Mouse (Mus musculus) hindbrain, embryonic 15.5 days (tissue): ENCODE measurements at regions not wholly inside any gene's neighbourhood (a gene's known extent, or its start where the extent isn't known, plus 50 kb on each side); places are given as distances from the start of the nearest gene placed in this dataset.

Source experiments
- ATAC-seq: fragments of 200-750 bp; cut with Nextera tagmentation; 2 replicates; pipeline ENCODE4 v1.8.0; 2017; ENCODE audit warnings: low read depth, moderate number of reproducible peaks, moderate TSS enrichment; ENCODE audit not compliant: low FRiP score
- H3K27ac ChIP-seq: fragments of 300-500 bp; sonication (generic); replicated peaks from 2 replicates; pipeline ENCODE4 v1.5.1; 2015; ENCODE audit warnings: mild to moderate bottlenecking, inconsistent platforms
- H3K27me3 ChIP-seq: fragments of 300-500 bp; sonication (generic); 2 replicates; pipeline ENCODE4 v1.6.1; 2015; ENCODE audit warnings: control low read depth, inconsistent platforms
- H3K36me3 ChIP-seq: fragments of 300-500 bp; sonication (generic); 2 replicates; pipeline ENCODE4 v1.6.1; 2015; ENCODE audit warnings: control low read depth, inconsistent platforms
- H3K4me1 ChIP-seq: fragments of 300-500 bp; sonication (generic); replicated peaks from 2 replicates; pipeline ENCODE4 v1.6.1; 2015; ENCODE audit warnings: control low read depth, inconsistent platforms
- H3K4me2 ChIP-seq: fragments of 300-500 bp; sonication (generic); 2 replicates; pipeline ENCODE4 v1.6.1; 2015; ENCODE audit warnings: moderate library complexity, mild to moderate bottlenecking, inconsistent platforms
- H3K4me3 ChIP-seq: fragments of 300-500 bp; sonication (generic); 2 replicates; pipeline ENCODE4 v1.5.1; 2015; ENCODE audit warnings: mild to moderate bottlenecking, inconsistent platforms
- H3K9ac ChIP-seq: fragments of 300-500 bp; sonication (generic); 2 replicates; pipeline ENCODE4 v1.6.1; 2015; ENCODE audit warnings: inconsistent platforms
- H3K9me3 ChIP-seq: fragments of 300-500 bp; sonication (generic); 2 replicates; pipeline ENCODE4 v1.6.1; 2016; ENCODE audit warnings: control low read depth, inconsistent platforms
- WGBS: fragments of 180-500 bp; shearing (Covaris S2); methylation state at CpG from one replicate; pipeline ENCODE4 v1.1.7; 2015; 5-methylcytosine and 5-hydroxymethylcytosine counted together

GRCm38 (mm10) chr10:91959734-91960492 lies 762.3 kb downstream of the Nedd1 start:
- Histone ChIP-seq H3K4me3 (no peak overlapping the region), H3K27ac (no peak overlapping the region), H3K4me1 (no peaks in the 10 kb centered on the region), H3K36me3 (no peaks in the 10 kb centered on the region), H3K4me2 (no peak overlapping the region), H3K9me3 (no peaks in the 10 kb centered on the region), H3K27me3 (no peaks in the 10 kb centered on the region), H3K9ac (no peak overlapping the region)
- ATAC-seq = no peak
- 74% methylated on average over 6 of the region's 6 CpGs for WGBS

GRCm38 (mm10) chr10:91953078-91953477 lies 769.1 kb downstream of the Nedd1 start:
- 96% methylated on average over 1 of the region's 1 CpGs for WGBS
- Histone ChIP-seq H3K4me2 (no peak overlapping the region), H3K9me3 (no peaks in the 10 kb centered on the region), H3K27ac (no peak overlapping the region), H3K4me1 (no peaks in the 10 kb centered on the region), H3K9ac (no peak overlapping the region), H3K27me3 (no peaks in the 10 kb centered on the region), H3K4me3 (no peak overlapping the region), H3K36me3 (no peaks in the 10 kb centered on the region)
- no peak for ATAC-seq

GRCm38 (mm10) chr10:91923626-91924025 lies 742.5 kb upstream of the Tmpo start:
- WGBS = 74% methylated on average over 3 of the region's 3 CpGs
- Histone ChIP-seq H3K9ac (no peak overlapping the region), H3K27ac (no peak overlapping the region), H3K4me3 (no peak overlapping the region), H3K4me2 (no peak overlapping the region), H3K9me3 (no peaks in the 10 kb centered on the region), H3K36me3 (no peaks in the 10 kb centered on the region), H3K27me3 (no peaks in the 10 kb centered on the region), H3K4me1 (no peaks in the 10 kb centered on the region)
- ATAC-seq = no peak

- H3K36me3 ChIP-seq = no peaks in the 10 kb centered on the region
- no peak overlapping the region for H3K4me3 ChIP-seq
- no peaks in the 10 kb centered on the region for H3K4me1 ChIP-seq
- ATAC-seq = no peak
- H3K9ac ChIP-seq = no peak overlapping the region
- no peaks in the 10 kb centered on the region for H3K9me3 ChIP-seq
- 84% methylated on average over 6 of the region's 6 CpGs for WGBS
- no peak overlapping the region for H3K27ac ChIP-seq
- H3K27me3 ChIP-seq = no peaks in the 10 kb centered on the region
- H3K4me2 ChIP-seq = no peak overlapping the region
Measured at GRCm38 (mm10) chr10:91889864-91890263, 708.7 kb upstream of the Tmpo start.

GRCm38 (mm10) chr10:91888537-91888936 lies 707.4 kb upstream of the Tmpo start:
- H3K9me3 ChIP-seq = no peaks in the 10 kb centered on the region
- H3K4me2 ChIP-seq = no peak overlapping the region
- 53% methylated on average over 4 of the region's 4 CpGs for WGBS
- no peak overlapping the region for H3K9ac ChIP-seq
- no peak overlapping the region for H3K27ac ChIP-seq
- ATAC-seq = peak; percentile 75
- no peaks in the 10 kb centered on the region for H3K4me1 ChIP-seq
- H3K27me3 ChIP-seq = no peaks in the 10 kb centered on the region
- H3K36me3 ChIP-seq = no peaks in the 10 kb centered on the region
- no peak overlapping the region for H3K4me3 ChIP-seq

GRCm38 (mm10) chr10:91883155-91883554 lies 702.0 kb upstream of the Tmpo start:
- H3K9ac ChIP-seq = no peak overlapping the region
- WGBS = 68% methylated on average over 5 of the region's 5 CpGs

GRCm38 (mm10) chr10:91882481-91882880 lies 701.4 kb upstream of the Tmpo start:
- H3K4me3 ChIP-seq = no peak overlapping the region
- H3K36me3 ChIP-seq = no peaks in the 10 kb centered on the region
- no peak overlapping the region for H3K9ac ChIP-seq
- 67% methylated on average over 4 of the region's 4 CpGs for WGBS
- no peak for ATAC-seq
- peaks cover 8% of the 10 kb centered on the region for H3K4me1 ChIP-seq
- no peaks in the 10 kb centered on the region for H3K9me3 ChIP-seq
- no peaks in the 10 kb centered on the region for H3K27me3 ChIP-seq
- H3K27ac ChIP-seq = no peak overlapping the region
- H3K4me2 ChIP-seq = no peak overlapping the region

More at GRCm38 (mm10) chr10:91883155-91883554, 702.0 kb upstream of the Tmpo start:
- no peak overlapping the region for H3K4me2 ChIP-seq
- ATAC-seq = no peak
- H3K27me3 ChIP-seq = no peaks in the 10 kb centered on the region
- H3K4me3 ChIP-seq = no peak overlapping the region
- no peaks in the 10 kb centered on the region for H3K9me3 ChIP-seq
- H3K27ac ChIP-seq = no peak overlapping the region
- H3K36me3 ChIP-seq = no peaks in the 10 kb centered on the region
- H3K4me1 ChIP-seq = peaks cover 8% of the 10 kb centered on the region

- Histone ChIP-seq H3K4me3 (no peak overlapping the region), H3K4me2 (no peak overlapping the region), H3K4me1 (peaks cover 8% of the 10 kb centered on the region), H3K36me3 (no peaks in the 10 kb centered on the region), H3K27ac (peak overlapping the region; percentile 63), H3K27me3 (no peaks in the 10 kb centered on the region), H3K9ac (no peak overlapping the region), H3K9me3 (no peaks in the 10 kb centered on the region)
- WGBS = 16% methylated on average over 9 of the region's 9 CpGs
- ATAC-seq = no peak
Measured at GRCm38 (mm10) chr10:91881521-91882228, 700.6 kb upstream of the Tmpo start.

GRCm38 (mm10) chr10:91875450-91875849 lies 694.3 kb upstream of the Tmpo start:
- Histone ChIP-seq H3K27ac (no peak overlapping the region), H3K4me1 (no peaks in the 10 kb centered on the region), H3K4me3 (no peak overlapping the region), H3K4me2 (no peak overlapping the region), H3K9ac (no peak overlapping the region), H3K36me3 (no peaks in the 10 kb centered on the region), H3K9me3 (no peaks in the 10 kb centered on the region), H3K27me3 (no peaks in the 10 kb centered on the region)
- WGBS = 89% methylated on average over 3 of the region's 3 CpGs
- ATAC-seq = no peak

- no peak for ATAC-seq
- Histone ChIP-seq H3K4me2 (no peak overlapping the region), H3K4me1 (no peaks in the 10 kb centered on the region), H3K4me3 (no peak overlapping the region), H3K9me3 (no peaks in the 10 kb centered on the region), H3K36me3 (no peaks in the 10 kb centered on the region), H3K27ac (no peak overlapping the region), H3K27me3 (no peaks in the 10 kb centered on the region), H3K9ac (no peak overlapping the region)
- WGBS = 66% methylated on average over 4 of the region's 4 CpGs
Measured at GRCm38 (mm10) chr10:91871244-91871643, 690.1 kb upstream of the Tmpo start.

GRCm38 (mm10) chr10:91858711-91859595 lies 677.8 kb upstream of the Tmpo start:
- ATAC-seq = no peak
- Histone ChIP-seq H3K27ac (no peak overlapping the region; the same call in 1 of the 2 replicates), H3K9me3 (0 out of 2 replicates have a peak, but pooled peaks cover 3% of the 10 kb centered on the region), H3K4me3 (no peak overlapping the region), H3K4me2 (no peak overlapping the region), H3K4me1 (no peaks in the 10 kb centered on the region), H3K27me3 (no peaks in the 10 kb centered on the region), H3K36me3 (no peaks in the 10 kb centered on the region), H3K9ac (no peak overlapping the region)
- 40% methylated on average over 6 of the region's 6 CpGs for WGBS

GRCm38 (mm10) chr10:91827074-91827473 lies 646.0 kb upstream of the Tmpo start:
- WGBS = 25% methylated on average over 3 of the region's 3 CpGs

More at GRCm38 (mm10) chr10:91827074-91827473, 646.0 kb upstream of the Tmpo start:
- H3K4me2 ChIP-seq = no peak overlapping the region
- no peaks in the 10 kb centered on the region for H3K9me3 ChIP-seq
- no peaks in the 10 kb centered on the region for H3K36me3 ChIP-seq
- H3K27me3 ChIP-seq = no peaks in the 10 kb centered on the region
- H3K4me3 ChIP-seq = no peak overlapping the region
- H3K9ac ChIP-seq = no peak overlapping the region
- ATAC-seq = no peak
- no peak overlapping the region for H3K27ac ChIP-seq
- no peaks in the 10 kb centered on the region for H3K4me1 ChIP-seq
